Mouse (Mus musculus) brain, adult 2 months (tissue): Measurements from ENCODE around the gene Psmd13.
"Not testable (repeated sequence)": the region's sequence is repeated elsewhere in the genome, so short reads cannot be mapped to it uniquely, and the experiment has no call there.

Source experiments
- DNase-seq: peaks from one replicate; pipeline ENCODE4 v3.0.0; 2011; ENCODE audit warnings: low read depth, low spot score

The Psmd13 gene

DNA sequence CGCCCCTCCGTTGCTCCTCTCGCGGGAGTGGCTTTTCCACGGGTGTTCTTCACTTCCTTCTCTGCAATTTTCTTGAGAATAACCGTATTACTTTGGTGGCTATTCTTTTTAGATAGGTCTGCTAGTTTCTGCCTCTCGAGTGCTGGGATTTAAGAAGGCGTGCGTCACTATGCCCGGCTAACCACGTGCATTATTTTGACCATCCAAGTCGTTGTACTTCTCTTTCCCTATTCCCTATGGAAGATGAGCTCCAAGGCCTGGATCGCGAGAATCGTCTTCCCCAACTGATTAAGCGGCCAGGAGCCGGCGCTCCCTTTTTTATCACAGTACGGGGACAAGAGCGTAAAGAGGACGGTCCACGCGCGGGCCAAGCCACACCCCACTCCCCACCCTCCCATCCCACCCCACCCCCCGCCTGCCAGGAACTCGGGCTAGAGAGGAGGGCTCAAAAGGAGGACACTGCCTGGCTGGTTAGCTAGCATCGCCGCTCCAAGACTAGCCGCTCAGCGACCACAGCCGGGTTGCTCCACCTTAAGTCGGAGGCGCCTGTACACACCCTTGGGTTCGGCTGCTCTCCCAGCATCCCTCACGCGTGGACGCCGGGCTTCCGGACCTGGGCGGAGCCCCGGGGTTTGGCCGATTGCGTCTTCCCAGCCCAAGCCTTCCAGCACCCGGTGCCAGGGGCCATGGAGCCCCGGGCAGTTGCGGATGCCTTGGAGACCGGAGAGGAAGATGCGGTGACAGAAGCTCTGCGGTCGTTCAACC lies 24.8 kb upstream of the Psmd13 start, which contains the start of gene Ric8a:
TSS of gene Ric8a (plus strand) at position 173 of the 765 bp plus-strand sequence.
- DNase-seq: peak; percentile 95

DNA sequence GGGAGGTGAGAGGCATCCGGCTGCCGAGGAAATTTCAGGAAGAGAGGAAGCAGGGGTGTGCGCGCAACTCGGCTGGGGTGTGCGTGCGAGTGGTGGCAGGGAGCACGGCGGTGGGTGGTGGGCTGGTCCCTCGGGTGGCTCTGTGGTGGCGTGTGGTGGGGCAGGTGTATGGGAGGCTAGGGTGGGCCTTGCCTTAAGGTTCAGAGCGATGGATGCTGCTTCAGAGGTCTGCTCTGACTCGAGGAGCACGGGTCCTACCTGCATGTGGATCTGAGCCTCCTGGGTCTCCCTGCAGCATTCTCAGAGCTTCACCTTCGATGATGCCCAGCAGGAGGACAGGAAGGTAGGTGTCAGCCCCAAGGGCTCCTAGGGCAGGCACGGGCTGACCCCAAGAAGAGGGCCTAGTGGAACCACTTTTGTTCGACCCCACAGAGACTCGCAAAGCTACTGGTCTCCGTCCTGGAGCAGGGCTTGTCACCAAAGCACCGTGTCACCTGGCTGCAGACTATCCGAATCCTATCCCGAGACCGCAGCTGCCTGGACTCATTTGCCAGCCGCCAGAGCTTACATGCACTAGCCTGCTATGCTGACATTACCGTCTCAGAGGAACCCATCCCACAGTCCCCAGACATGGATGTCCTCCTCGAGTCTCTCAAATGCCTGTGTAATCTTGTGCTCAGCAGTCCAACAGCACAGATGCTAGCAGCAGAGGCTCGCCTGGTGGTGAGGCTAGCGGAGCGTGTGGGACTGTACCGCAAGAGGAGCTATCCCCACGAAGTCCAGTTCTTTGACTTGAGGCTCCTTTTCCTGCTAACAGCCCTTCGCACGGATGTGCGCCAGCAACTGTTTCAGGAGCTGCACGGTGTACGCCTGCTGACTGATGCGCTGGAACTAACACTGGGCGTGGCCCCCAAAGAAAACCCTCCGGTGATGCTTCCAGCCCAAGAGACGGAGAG lies 23.9 kb upstream of the Psmd13 start, which contains the start of gene Bet1l:
TSS of gene Bet1l (minus strand) at position 28 of the 956 bp plus-strand sequence.
- DNase-seq: peak; percentile 42

DNA sequence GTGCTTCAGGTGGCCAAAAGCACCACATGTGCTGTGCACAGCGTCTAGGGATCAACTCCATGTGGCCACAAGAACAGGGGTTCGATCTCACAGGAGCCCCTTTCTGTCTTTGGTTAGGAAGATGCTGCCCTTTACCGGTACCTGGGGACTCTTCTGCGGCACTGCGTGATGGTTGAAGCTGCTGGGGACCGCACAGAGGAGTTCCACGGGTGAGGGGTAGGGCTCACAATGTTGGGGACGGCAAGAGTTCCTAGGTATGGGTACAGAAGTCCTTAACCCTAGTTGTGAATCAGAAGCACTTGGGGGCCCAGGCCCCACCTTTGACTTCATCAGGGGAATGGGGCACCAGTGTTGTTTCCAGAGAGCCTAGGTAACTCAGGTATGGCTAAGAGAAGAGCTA lies 23.0 kb upstream of the Psmd13 start:
- DNase-seq: no peak

DNA sequence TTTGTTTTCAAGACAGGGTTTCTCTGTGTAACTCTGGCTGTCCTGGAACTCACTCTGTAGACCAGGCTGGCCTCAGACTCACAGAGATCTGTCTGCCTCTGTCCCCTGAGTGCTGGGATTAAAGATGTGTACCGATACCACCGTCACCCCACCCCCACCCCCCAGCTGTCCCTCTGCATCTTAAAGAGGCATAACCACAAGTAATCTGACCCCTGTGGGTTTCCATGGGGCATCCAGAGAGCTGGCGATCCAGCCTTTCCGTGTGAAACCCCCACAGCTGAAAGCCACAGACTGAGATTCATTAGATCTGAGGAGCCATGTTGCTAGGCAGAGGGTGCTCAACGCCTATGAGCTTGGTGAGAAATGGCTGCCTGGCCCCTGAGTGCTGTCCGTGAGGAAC lies 21.8 kb upstream of the Psmd13 start:
- no peak for DNase-seq

DNA sequence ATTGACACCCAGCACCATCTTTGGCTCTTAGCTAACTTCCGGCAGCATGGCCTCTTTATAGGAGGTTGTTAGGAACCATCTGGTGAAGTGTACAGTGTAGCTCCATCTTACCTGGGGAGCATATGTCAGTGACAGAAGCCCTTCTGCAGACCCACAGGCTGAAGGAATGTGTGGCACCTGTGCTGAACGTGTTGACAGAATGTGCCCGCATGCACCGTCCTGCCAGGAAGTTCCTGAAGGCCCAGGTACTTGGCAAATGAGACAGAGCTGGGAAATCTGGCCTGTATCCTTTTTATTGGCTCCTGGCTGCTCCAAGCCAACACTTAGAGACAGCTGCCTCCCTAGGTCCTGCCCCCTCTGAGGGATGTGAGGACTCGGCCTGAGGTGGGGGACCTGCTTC lies 21.0 kb upstream of the Psmd13 start:
- no peak for DNase-seq

DNA sequence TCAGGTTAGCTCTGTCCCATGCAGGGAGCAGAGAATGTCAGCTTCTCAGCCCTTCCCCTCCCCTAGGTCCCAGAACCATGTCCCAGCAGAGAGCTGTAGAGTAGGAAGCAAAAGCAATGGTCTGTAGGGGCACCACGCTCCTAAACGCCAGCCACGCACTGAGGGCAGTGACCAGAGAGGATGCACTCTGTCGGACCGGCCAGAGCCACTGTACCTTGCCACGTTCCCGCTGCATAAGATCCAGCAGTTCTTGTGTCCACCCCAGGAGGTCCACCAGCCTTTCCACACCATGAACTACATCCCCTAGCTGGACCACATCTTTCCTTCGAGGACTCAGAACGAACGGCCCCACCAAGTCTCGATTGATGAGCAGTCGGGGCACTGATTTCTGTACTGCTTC lies 17.0 kb upstream of the Psmd13 start:
- DNase-seq: no peak

DNA sequence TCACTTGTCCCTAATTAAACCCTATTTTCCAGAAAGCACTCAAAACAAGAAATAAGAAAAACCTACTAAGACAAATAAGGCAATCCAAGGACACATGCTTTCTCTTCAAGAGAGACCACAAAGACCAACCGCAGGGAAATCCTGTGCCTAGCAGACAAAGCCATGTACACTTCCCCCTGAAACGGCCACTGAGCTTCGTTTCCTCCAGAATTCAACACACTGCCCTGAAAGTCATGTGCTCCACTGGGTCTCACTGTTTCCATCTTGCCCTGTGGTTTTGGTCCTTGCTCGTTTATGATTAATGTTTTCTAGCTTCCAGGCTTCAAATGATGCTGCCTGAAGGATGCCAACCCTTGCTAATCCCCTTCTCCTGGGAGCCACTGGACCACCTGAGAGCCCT lies 7.5 kb upstream of the Psmd13 start:
- no peak for DNase-seq

DNA sequence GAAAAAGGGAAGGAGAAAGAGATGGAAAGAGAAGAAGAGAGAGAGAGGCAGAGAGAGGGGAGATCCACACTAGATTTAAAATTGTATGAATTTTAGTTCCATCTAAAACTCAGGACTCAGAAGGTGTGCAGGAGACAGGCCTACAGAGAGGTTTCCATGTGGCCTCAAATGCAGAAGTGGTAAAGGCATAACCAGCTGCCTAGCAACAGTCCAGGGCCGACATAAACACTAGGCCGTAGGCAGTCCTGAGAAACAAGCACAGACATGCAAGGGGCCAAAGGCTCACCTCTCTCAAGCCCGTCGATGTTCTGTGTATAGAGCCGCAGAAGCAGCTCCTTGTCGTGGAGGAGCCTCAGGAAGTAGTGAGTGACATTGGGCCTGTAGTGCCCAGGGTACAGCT lies 4.4 kb upstream of the Psmd13 start:
- no peak for DNase-seq

DNA sequence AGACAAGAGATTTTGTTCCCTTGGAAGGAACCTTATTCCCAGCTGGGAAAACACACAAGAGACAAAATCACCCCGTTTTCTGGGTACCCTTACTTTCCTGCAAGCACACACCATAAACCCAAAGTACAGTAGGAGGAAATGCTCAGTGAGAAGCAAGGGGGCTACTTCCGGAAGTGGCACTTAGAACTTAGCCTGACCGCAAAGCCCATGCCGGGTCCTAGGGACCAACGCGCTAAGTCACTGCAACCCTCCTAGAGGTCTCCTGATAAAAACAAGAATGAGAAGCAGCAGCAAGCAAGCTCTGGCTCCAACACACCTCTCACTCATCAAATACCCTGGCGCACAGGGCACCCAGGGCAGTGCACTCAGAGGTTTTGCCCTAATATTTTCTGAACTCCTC lies 2.4 kb upstream of the Psmd13 start:
- no peak for DNase-seq

DNA sequence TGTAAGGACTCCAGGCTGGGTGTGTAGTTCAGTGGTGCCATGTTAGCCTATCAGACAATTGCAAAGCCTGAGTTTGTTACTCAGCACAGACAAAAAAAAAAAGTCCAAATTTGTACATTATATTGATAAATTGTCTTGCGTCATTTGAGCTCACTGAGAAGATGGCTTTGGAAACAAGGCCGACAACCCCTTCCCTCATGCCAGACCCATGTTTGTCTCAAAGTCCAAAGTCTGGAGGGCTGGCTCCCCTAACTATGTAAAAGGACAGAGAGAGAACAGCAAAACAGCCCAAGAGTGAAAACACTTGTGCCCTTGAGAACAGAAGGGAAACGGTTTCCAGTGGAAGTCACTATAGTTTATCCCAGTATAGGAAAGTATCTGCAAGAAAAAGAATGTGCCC lies 1.3 kb upstream of the Psmd13 start:
- DNase-seq: no peak

DNA sequence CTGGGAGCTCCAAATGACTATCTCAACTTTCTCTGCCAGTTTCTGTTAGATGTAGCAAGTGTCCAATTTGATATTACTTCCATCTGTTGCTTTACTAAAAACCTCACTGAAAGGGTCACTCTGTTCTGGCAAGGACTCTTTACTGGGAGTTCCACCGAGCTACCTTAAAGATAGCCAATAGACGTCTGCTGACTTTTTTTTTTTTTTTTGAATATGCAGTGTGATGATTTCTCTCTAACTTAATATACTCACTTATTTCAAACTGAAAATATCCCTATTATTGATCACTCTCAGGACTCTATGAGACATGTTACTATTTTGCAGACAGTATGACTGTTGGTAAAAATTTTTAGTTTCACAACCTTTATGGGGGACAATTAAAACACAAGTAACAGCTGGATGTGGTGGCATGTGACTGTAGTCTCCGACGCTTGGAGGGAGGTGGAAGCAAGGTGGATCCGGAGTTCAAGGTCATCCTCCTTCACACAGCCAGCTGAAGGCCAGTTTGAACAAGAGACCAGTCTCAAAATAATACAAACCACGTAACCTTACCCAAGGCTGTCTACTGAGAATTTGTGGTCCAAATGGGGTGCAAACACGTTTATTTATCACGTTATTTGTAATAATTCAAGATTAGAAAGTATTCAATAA lies 778 bp upstream of the Psmd13 start:
- DNase-seq: no peak

DNA sequence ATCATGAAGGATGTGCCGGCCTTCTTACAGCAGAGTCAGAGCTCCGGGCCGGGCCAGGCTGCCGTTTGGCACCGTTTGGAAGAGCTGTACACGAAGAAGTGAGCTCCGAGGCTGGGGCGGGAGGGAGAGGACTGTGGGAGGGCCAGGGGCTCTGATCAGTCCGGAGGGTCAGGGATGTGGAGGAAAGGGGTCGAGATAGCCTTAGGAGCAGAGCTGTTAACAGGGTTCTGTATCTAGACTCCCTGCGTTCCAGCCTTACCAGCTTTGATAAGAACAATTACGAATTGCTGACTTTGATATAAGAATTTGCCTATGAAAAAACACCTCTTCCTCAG lies 668 bp downstream of the Psmd13 start:
- no peak for DNase-seq

DNA sequence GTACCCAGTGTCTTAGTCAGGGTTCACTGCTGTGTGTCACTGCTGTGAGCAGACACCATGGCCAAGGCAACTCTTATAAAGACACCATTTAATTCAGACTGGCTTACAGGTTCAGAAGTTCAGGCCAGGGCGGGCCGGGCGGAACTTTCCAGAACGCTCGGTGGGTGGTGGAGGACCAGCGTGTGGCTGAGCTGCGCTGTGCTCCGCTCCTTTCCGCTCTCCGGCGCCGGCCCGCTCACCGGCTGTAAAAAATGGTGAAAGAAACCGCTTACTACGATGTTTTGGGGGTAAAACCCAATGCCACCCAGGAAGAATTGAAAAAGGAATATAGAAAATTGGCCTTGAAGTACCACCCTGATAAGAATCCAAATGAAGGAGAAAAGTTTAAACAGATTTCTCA lies 8.9 kb downstream of the Psmd13 start:
- DNase-seq: not testable (repeated sequence)

DNA sequence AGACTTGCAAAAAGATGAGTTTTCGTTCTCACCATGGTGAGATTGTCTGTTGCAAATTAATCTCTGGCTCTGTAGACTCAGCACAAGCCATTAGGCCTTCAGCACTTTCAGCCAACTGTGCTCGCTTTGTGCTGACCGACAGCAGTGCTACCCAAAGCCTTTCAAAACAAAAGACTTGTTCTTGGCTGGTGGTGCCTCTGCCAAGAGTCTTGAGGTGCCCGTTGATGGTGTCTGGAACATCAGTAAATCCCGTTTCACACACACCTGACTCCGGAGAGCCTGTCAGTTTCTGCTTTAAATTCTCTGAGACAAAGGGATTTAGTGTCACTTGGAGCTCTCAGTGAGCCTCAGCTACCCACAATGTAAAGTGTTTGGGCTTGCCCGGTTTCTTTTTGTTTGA lies 12.3 kb downstream of the Psmd13 start:
- no peak for DNase-seq

DNA sequence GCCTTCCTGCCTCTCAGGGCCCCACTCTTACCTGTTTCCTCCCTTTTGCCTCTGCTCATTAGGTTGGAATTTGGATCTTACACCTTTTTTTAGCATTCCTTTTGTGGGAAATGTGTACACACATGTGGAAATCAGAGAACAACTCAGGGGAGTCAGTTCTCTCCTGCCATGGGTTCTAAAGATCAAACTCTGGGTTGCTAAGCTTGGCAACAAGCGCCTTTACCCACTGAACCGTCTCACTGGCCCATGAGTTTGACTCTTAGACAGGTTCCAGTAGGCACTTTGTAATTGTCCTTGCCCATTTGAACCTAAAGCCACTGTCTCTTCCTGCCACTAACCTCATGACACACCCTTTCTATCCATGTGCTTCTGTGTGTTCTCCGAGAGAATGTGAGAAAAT lies 12.8 kb downstream of the Psmd13 start:
- no peak for DNase-seq

DNA sequence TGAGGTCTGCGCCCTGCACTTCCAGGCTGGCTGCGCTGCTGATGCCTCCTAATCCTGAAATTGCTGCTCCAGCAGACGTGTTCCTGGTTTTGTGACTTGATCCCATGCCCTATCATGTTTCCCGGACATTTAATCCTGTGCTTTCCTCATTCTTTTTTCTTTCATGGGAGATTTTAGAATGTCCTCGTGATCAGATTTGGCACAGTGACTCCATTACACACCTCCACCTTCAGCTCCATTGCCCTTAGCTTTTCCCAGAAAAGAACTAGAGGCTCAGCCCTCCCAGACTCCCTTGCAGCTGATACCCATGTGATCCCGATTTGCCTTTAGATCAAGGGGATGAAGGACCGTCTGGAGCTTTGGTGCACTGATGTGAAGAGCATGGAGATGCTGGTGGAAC lies 16.1 kb downstream of the Psmd13 start:
- DNase-seq: no peak

DNA sequence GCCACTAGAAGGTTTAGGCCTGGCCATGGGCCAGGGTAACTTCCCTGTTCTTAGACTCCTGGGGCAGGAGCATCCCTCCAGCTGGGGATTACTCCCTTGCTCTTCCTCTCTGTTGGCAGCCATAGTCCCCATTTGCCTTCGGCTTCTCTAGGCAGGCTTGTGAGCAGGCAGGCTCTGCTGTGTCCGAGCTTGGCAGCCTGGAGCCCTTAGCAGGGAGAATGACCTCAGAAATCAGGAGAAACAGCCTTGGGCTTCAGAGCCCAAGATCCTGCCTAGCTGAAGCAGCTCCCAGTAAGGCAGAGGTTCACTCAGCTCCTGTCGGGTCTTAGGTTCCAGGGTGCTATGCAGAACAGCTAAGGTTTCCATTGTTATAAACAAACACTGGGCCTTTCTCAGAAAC lies 17.4 kb downstream of the Psmd13 start:
- no peak for DNase-seq

DNA sequence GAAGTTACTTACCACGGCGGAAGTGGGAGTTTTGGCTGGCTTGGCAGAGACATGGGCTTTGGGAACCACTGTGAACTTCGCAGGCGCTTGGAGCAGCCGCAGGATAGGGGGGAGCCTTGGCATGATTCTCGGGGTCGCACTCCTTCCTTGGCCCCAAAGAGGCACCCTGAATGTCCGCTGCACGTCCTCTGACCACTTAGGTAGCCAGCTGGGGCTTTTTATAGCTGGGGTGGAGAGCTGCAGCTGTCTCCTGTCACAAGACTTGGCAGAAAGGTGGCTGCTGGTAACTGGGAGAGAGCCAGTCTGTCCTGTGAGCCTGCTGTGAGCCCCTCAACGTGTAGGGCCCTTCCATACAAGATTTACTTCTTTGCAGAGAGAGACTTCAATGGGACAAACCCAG lies 18.5 kb downstream of the Psmd13 start, which contains the start of gene Cox8b:
TSS of gene Cox8b (minus strand) at position 227 of the 400 bp plus-strand sequence.
- DNase-seq: no peak

DNA sequence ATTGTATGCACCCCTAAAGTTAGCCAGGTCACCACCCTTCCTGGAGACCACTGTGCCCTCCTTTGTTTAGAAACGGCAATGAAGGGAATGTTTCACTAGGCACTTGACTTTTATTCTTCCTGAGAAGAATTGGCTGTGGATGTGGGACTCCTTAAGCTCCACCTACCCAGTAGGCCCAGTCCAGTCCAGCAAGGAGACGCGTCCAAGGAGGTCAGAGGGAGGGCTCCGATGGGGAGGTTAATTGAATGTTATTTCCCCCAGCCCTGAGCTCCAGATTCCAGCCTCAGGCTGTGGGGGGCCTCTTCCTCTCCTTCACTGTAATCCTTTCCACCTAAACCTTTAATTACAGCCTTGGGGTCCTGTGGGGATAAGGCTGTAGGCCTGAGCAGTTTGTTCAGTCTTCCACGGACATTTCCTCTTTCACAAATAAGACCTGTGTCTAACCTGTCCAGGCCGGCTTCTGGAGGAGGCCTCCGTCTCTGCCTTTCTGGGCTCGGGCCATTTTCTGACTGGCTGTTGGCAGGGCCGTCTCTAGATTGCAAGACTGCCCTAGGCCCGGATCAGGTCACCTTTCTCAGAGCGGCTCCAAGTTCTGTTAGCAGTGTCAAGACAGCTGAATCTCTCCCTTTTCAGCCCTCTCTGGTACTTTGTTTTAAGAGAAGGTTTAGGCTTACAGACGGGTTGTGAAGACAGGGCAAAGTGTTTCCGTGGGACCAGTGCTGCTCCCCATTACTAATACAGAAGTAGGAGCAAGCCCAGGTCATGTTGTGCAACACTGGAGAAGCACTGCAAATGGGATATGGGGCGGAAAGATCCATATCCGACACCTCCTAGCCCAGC lies 20.5 kb downstream of the Psmd13 start:
- DNase-seq: no peak

DNA sequence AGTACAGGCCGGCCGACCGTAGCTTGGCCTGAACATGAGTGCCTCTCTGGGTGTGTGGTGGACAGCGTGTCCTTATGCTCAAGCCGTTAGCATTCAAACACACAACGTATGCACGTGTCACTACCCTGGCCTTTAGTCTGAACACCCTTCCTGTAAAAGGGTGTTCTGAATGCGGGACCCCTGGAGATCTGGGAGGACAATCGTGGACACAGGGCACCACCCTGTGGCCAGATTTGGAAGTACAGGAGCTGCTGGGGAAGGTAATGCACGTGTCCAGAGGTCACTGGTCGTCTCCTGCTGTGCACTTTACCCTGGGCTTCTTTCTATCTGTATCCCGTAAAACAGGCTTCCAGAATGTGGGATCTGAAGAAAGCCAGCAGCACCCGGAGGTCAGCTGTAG lies 21.4 kb downstream of the Psmd13 start:
- DNase-seq: peak; percentile 59

DNA sequence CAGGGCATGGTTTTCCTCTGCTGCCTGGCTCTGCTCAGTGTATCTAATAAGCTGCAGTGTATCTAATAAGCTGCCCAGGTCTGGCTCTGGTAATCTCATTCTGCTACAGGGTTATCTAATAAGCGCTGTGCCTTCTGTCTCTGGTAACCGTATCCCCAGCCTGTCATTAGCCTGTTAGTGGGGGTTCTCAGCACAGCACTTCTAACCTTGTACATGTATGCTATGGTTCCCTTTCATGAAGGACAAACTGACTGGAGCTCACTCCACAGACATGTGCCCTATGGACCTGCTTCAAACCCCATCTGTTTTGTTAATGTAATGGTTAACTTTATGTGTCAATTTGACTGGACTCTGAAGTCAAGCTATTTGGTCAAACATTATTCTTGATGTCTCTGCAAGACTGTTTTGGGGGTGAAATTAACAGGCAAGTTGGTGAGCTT lies 23.9 kb downstream of the Psmd13 start:
- no peak for DNase-seq
